Mouse (Mus musculus) heart, adult 2 months (tissue): Measurements from ENCODE around the gene Cd300ld2. TPM values are rescaled to one million over a fixed set of nuclear protein-coding genes. Genes with fewer than 3 reads are reported as not detected.

Source experiments
- DNase-seq, 2 experiments: peaks; one replicate each; pipeline ENCODE4 v3.0.0; 2021
- H3K27ac ChIP-seq: fragments of 200-600 bp; 2 replicates; pipeline ENCODE4 v1.8.1; 2022
- H3K27me3 ChIP-seq: fragments of 200-500 bp; 2 replicates; pipeline ENCODE4 v1.6.1; 2012; ENCODE audit warnings: mild to moderate bottlenecking, low read length, inconsistent platforms, mixed read lengths; ENCODE audit not compliant: control insufficient read depth, insufficient read depth
- H3K36me3 ChIP-seq: fragments of 200-500 bp; 2 replicates; pipeline ENCODE4 v1.6.1; 2012; ENCODE audit warnings: low read length, inconsistent platforms; ENCODE audit not compliant: control insufficient read depth, insufficient read depth
- H3K4me1 ChIP-seq: fragments of 200-500 bp; 2 replicates; pipeline ENCODE4 v1.6.1; 2011; ENCODE audit warnings: low read length; ENCODE audit not compliant: control insufficient read depth, insufficient read depth
- H3K4me3 ChIP-seq: fragments of 200-600 bp; 2 replicates; pipeline ENCODE4 v1.8.1; 2022
- H3K79me2 ChIP-seq: fragments of 200-500 bp; replicated peaks from 2 replicates; pipeline ENCODE4 v1.6.1; 2012; ENCODE audit warnings: mild to moderate bottlenecking, inconsistent platforms, low read length, moderate library complexity, mixed read lengths; ENCODE audit not compliant: control insufficient read depth, insufficient read depth
- H3K9ac ChIP-seq: fragments of 200-500 bp; 2 replicates; pipeline ENCODE4 v1.6.1; 2012; ENCODE audit warnings: low read depth, mild to moderate bottlenecking, control low read depth, inconsistent platforms, low read length, mixed read lengths
- CTCF ChIP-seq: fragments of 200-600 bp; IDR thresholded peaks from 2 replicates; pipeline ENCODE4 v1.8.1; 2022; ENCODE audit warnings: antibody characterized with exemption, mild to moderate bottlenecking, moderate library complexity
- EP300 ChIP-seq: fragments of 200-500 bp; IDR thresholded peaks from 2 replicates; pipeline ENCODE4 v1.6.1; 2011; ENCODE audit warnings: low read depth, low read length, control low read depth; ENCODE audit not compliant: insufficient read depth
- POLR2A ChIP-seq: fragments of 200-500 bp; IDR thresholded peaks from 2 replicates; pipeline ENCODE4 v1.6.1; 2011; ENCODE audit warnings: mild to moderate bottlenecking, low read depth, low read length, control low read depth; ENCODE audit not compliant: insufficient read depth
- WGBS: fragments of 180-500 bp; shearing (Covaris S2); methylation state at CpG from one replicate; pipeline ENCODE4 v1.1.7; 2018; 5-methylcytosine and 5-hydroxymethylcytosine counted together
- intact Hi-C: fragments of 180-260 bp; cut with DNase I; formaldehyde crosslinking; loops from one replicate; pipeline ENCODE4 v1.15.1; 2025
- polyA plus RNA-seq: library from polyadenylated mRNA; depleted of rRNA; stranded (reverse); fragments of >200 nt; gene quantifications from 2 replicates; pipeline ENCODE4 v1.2.3, GENCODE M21; 2012
- total RNA-seq, 2 experiments: library from RNA; stranded (reverse); gene quantifications; 2 replicates each; pipeline ENCODE4 v1.2.3; 2021

The Cd300ld2 gene
- total and polyA plus RNA-seq, 3 experiments: 0.37 TPM; not detected in 2

DNA sequence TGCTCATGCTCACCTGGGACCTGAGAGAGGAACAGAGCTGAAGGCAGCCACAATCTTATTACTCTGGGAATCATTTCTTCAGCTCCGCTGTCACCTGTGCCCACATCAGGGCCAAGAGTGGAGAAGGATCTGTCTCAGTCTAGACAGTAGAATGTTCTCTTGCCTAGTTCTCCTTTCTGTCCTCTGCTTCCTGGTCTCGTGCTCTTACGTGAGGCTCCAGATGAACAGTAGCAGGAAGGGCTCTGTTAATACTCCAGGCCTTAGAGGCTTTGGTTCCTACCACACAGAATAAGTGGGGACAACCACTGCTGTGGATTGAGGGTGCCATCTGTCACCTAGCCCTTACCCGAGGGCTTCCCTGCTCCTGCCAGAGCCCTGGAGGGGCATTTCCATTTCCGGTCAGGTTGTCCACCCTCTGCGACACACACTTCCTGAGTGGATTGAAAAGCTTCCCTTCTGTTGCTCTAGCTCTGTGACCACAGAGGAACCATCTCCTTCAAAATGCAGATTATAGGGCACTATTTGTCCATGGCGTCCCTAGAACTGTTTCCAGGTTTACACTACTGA is 14.4 kb downstream of the Cd300ld2 start, which contains the start of gene Cd300c2:
Gene Cd300c2 (minus strand): TSS at position 407 of the 567 bp plus-strand sequence.
- DNase-seq: peak; percentile 20 to 25
- Histone ChIP-seq H3K36me3 (no peaks in the 10 kb centered on the region), H3K79me2 (no peaks in the 10 kb centered on the region), H3K27me3 (no peaks in the 10 kb centered on the region), H3K9ac (no peak within 1 kb of the TSS), H3K4me3 (no peak within 1 kb of the TSS), H3K4me1 (no peaks in the 10 kb centered on the region; the same call in 1 of the 2 replicates), H3K27ac (no peak within 1 kb of the TSS)
- TF ChIP-seq CTCF (no peak), POLR2A (peak; percentile 45; the same call in 1 of the 2 replicates), EP300 (no peak)
- intact Hi-C loops: no loop called here
- 58% methylated on average over 7 of the region's 7 CpGs for WGBS

DNA sequence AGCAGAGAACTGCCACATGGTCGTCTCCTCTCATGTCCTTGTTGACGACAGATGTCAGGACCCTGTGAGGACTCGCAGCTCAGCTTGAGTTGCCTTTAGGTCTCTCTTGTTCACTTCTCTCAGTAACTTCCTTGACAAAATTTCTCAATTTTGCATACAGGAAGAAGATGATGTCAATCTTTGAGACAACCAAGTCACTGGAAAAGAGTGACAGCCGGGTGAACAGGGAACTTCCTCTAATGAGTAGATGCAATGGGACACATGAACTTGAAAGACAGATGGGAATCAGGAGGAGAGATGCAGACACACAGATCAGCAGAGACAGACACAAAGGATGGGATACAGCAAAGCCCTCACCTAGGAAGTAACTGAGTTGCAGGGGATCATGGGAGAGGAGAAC is 26.2 kb downstream of the Cd300ld2 start, which contains the start of gene Cd300ld:
Gene Cd300ld (minus strand): TSS at position 130 of the 400 bp plus-strand sequence.
- H3K27ac ChIP-seq: no peak within 1 kb of the TSS
- H3K4me3 ChIP-seq: no peak within 1 kb of the TSS
- H3K36me3 ChIP-seq: no peaks in the 10 kb centered on the region
- intact Hi-C loops: no loop called here
- H3K4me1 ChIP-seq: no peaks in the 10 kb centered on the region
- no peak within 1 kb of the TSS for H3K9ac ChIP-seq
- TF ChIP-seq POLR2A (peak; percentile 42; the same call in 1 of the 2 replicates), EP300 (no peak)
- 57% methylated on average over 4 of the region's 4 CpGs for WGBS
- DNase-seq: no peak
- H3K27me3 ChIP-seq: no peaks in the 10 kb centered on the region
- no peaks in the 10 kb centered on the region for H3K79me2 ChIP-seq

DNA sequence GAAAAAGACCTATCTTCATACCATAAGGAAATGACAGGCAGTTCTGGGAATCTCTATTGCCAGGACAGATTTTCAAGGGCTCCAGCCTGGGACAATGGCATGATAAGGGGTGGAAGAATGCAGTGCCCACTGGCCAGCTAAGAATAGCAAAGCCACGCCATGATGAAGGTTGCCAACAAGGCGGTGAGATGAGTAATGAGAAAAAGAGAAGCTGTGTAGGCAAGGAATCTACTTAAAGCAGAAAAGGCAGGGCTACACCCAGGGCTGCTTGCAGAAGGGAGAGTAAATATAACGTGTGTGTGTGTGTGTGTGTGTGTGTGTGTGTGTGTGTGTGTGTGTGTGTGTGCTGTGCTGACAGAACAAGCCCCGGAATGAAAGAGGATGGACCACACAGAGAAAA is 34.1 kb downstream of the Cd300ld2 start:
- H3K27me3 ChIP-seq: no peaks in the 10 kb centered on the region
- intact Hi-C loops: no loop called here
- no peak overlapping the region for H3K27ac ChIP-seq
- TF ChIP-seq EP300 (no peak), POLR2A (no peak), CTCF (no peak)
- no peaks in the 10 kb centered on the region for H3K4me1 ChIP-seq
- no peak overlapping the region for H3K4me3 ChIP-seq
- no peaks in the 10 kb centered on the region for H3K79me2 ChIP-seq
- 51% methylated on average over 4 of the region's 4 CpGs for WGBS
- DNase-seq: no peak
- no peaks in the 10 kb centered on the region for H3K36me3 ChIP-seq
- H3K9ac ChIP-seq: no peak overlapping the region

DNA sequence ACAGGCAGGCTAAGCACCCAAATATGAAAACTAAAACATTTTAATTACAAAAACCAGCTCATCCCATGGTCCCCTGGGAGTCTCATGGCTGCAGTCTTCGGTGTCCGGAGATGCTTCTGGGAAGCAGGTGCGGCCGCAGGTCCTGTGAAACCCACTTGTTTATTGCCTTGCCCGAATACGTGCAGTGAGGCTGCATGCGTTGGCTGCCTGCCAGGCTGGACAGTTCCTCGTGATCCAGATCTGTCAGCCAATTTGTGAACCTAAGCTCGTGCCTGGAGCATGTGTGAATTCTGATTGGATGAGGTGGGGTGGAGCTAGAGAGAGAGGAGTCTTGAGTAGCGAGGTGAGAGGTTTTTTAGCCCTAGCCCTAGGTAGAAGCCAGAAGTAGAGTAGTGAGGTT is 43.3 kb downstream of the Cd300ld2 start:
- WGBS: 65% methylated on average over 10 of the region's 10 CpGs
- H3K4me3 ChIP-seq: no peak overlapping the region

DNA sequence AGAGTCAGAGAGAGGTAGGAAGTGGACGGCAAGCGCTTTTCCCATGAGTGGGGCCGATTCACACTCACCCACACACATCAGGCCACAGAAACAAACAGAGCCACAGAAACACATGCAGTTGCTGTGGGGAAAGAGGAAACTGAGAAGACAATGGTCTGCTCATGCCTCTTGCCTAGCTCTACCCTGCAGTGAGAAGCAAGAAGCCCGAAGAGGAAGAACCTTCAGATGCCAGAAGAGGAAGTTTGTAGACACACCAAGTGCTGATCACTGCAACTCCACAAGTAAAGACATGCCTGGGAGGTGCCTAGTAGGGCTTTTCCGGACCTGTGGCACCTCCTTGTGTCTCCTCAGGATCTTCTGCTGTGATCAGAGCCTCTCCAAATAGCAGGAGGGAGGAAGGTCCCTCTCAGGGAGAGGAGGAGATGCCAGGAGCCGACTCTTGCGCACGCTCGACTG is 47.2 kb downstream of the Cd300ld2 start, which contains the start of gene Cd300c:
Gene Cd300c (minus strand): TSS at position 406 of the 456 bp plus-strand sequence.
- Histone ChIP-seq H3K4me1 (peaks cover 4% of the 10 kb centered on the region), H3K27ac (no peak within 1 kb of the TSS), H3K4me3 (no peak within 1 kb of the TSS), H3K79me2 (no peaks in the 10 kb centered on the region), H3K9ac (no peak within 1 kb of the TSS), H3K36me3 (no peaks in the 10 kb centered on the region), H3K27me3 (no peaks in the 10 kb centered on the region; the same call in 1 of the 2 replicates)
- TF ChIP-seq CTCF (no peak), POLR2A (no peak), EP300 (no peak)
- peak in 1 of 2 experiments; percentile 37 for DNase-seq
- 79% methylated on average over 9 of the region's 9 CpGs for WGBS
- intact Hi-C loops: no loop called here

More for the DNA sequence above, 43.3 kb downstream of the Cd300ld2 start:
- intact Hi-C loops: no loop called here
- TF ChIP-seq POLR2A (no peak), CTCF (no peak), EP300 (no peak)
- no peaks in the 10 kb centered on the region; the same call in 1 of the 2 replicates for H3K4me1 ChIP-seq
- no peak overlapping the region for H3K9ac ChIP-seq
- H3K27me3 ChIP-seq: no peaks in the 10 kb centered on the region
- H3K36me3 ChIP-seq: no peaks in the 10 kb centered on the region
- DNase-seq: no peak
- H3K79me2 ChIP-seq: no peaks in the 10 kb centered on the region
- no peak overlapping the region for H3K27ac ChIP-seq

DNA sequence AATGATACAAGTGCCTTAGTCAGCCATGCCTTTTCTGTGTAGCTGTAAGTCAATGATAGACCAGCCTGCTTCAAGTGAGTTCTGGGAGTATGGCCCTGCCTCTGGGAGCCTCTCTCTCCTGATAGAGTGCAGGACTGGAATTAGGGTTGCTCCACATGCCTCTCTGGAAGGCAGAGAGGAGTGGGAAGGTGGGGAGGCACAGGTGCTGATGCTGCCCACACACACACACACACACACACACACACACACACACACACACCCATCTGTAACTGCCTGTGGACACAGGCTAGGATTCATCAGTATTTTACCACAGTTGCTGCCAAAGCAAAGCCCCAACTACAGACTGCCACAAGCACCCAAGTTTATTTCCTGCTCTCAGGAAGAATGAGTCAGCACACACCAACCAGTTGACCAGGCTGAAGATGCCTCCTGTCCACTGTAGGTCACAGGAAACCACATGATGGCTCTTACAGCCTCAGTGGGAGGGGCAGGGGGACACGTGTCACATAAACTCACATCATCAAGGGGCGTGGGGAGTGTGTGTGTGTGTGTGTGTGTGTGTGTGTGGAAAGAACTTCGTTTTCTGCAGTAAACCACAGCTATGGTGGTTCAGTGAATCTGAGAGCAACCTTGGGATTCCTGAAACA is 50.7 kb downstream of the Cd300ld2 start:
- H3K27ac ChIP-seq: no peak overlapping the region
- 37% methylated on average over 3 of the region's 3 CpGs for WGBS
- no peaks in the 10 kb centered on the region for H3K36me3 ChIP-seq
- TF ChIP-seq POLR2A (no peak), EP300 (no peak), CTCF (no peak)
- no peak overlapping the region for H3K9ac ChIP-seq
- no peak overlapping the region for H3K4me3 ChIP-seq
- intact Hi-C loops: no loop called here
- H3K4me1 ChIP-seq: peaks cover 4% of the 10 kb centered on the region
- no peaks in the 10 kb centered on the region; the same call in 1 of the 2 replicates for H3K27me3 ChIP-seq
- H3K79me2 ChIP-seq: no peaks in the 10 kb centered on the region
- peak in 1 of 2 experiments; percentile 14 for DNase-seq
